Mouse (Mus musculus): ENCODE measurements around the gene Zfp541. TPM values are rescaled to one million over a fixed set of nuclear protein-coding genes. Genes with fewer than 3 reads are reported as not detected.

Zfp541 gene
- polyA plus RNA-seq, 1 experiment from 2014 or later: 0.14 TPM

DNA sequence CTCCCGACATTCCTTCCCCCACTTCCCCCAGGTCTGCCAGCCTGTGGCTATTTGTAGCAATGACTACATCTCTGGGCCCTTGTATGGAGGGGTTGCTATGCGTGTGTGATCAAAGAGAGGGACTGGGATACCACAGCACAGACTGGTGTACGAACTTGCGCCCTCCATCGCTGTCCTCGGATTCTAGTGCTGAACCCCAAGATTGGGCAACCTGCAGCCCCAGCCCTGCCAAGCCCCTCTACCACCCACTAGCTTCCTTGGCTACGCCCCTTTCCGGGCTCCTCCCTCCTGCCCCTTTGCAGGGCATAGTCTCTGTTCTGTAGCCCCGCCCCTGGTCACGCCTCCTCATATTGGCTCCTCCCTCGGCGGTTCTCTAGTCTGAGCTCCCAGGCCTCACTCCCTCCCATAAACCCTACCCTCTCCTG is 67.8 kb downstream of the Zfp541 start, which contains the start of gene Slc8a2:
Slc8a2 (plus strand) TSS at position 406 of the 425 bp plus-strand sequence.
- under 1% methylated on average over 12 of the region's 12 CpGs for WGBS
- Histone ChIP-seq H3K4me1 (replicated peaks; ENCODE audit: control insufficient read depth, insufficient read depth, low read length) (peaks cover 52% of the 10 kb centered on the region), H3K4me2 (ENCODE audit: low read length) (peak within 1 kb of the TSS; percentile 69), H3K9me3 (ENCODE audit: control insufficient read depth, low read length) (no peaks in the 10 kb centered on the region), H3K4me3 (replicated peaks; ENCODE audit: low read length) (peak within 1 kb of the TSS; percentile 67), H3K27me3 (replicated peaks; ENCODE audit: control insufficient read depth, insufficient read depth, low read length) (no peaks in the 10 kb centered on the region), H3K9ac (replicated peaks; ENCODE audit: low read depth, low read length) (peak within 1 kb of the TSS; percentile 80), H3K36me3 (ENCODE audit: control insufficient read depth, insufficient read depth) (no peaks in the 10 kb centered on the region), H3K27ac (ENCODE audit: low read length) (peak within 1 kb of the TSS; percentile 73)
- ATAC-seq: peak; percentile 83

DNA sequence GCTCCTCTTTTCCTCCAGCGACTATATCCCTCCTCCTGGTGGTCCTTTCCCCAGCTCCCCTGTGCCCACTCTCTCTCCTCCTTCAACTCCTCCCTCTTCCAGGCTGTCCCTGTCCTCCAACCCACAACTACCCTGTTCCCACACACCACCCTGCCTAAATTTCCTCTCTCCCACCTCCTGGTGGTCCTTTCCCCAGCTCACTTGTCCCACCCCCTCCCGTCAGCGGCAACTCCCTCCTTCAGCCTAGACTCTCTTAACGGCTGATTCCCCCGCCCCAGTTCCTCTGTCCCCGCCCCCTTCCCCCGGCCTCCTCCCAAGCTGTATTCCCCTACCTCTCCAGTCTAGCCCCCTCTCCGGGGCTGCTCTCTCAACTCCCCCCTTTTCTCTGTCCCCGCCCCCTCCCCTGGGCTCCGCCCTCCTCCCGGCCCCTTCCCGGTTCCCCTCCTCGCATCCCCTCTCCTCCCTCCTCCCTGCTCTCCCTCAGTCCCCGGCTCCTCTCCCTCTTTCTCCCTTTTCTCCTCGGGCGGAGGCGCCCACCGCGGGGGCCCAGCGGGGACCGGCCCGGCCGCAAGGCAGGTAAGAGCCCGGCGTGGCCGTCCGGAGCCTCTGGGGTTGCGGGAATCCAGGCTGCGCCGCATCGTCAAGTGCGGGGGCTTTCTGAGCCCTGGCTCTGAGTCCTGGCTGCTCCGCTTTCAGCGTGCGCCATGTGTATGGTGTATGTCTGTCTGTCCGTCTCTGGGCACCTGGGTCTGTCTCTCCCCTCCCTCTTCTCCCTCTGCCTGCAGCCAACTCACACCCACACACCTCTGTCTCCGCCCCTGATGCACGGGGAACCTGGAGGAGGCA is 68.5 kb downstream of the Zfp541 start:
- Histone ChIP-seq H3K4me3 (replicated peaks; ENCODE audit: low read length) (peak overlapping the region; percentile 67), H3K27ac (ENCODE audit: low read length) (peak overlapping the region; percentile 73)
- peak; percentile 80 for ATAC-seq

DNA sequence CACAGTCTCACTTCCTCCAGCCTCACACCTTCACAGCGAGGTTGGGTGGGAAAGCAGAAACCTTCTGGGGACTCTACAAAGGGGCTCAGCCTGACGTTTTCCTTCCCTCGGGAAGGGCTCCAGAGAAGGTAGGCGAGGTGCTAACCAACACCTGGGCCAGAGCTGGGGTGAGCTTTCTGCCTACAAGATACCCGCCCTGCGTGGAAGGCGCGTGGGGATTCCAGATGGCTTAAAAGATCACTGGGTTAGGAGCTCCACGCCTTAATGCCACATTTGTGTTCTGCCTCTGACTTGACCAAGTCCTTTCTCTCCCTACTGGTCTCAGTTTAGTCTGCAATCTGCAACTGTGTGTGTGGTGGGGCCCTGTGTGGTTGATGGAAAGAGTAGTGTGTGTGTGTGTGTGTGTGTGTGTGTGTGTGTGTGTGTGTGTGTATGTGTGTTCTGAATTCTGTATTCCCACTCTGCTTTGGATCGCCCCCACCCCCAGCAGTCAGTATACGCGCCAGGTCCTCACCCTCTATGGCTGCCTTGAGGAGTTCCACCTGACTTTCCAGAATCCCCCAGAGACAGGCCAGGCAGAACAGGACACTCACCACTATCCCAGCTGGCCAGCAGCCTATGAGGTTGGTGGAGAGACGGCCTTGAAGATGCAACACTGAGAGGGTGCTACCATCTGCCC is 69.5 kb downstream of the Zfp541 start:
- H3K4me3 ChIP-seq (replicated peaks; ENCODE audit: low read length): peak overlapping the region; percentile 67
- no peaks in the 10 kb centered on the region for H3K27me3 ChIP-seq (replicated peaks; ENCODE audit: control insufficient read depth, insufficient read depth, low read length)
- H3K4me1 ChIP-seq (replicated peaks; ENCODE audit: control insufficient read depth, insufficient read depth, low read length): peaks cover 67% of the 10 kb centered on the region
- no peak for ATAC-seq
- WGBS: 32% methylated on average over 13 of the region's 13 CpGs
- H3K9ac ChIP-seq (replicated peaks; ENCODE audit: low read depth, low read length): peak overlapping the region; percentile 80
- no peaks in the 10 kb centered on the region for H3K36me3 ChIP-seq (ENCODE audit: control insufficient read depth, insufficient read depth)
- no peaks in the 10 kb centered on the region for H3K9me3 ChIP-seq (ENCODE audit: control insufficient read depth, low read length)
- peak overlapping the region; percentile 73; the same call in 1 of the 2 replicates for H3K27ac ChIP-seq (ENCODE audit: low read length)
- H3K4me2 ChIP-seq (ENCODE audit: low read length): peak overlapping the region; percentile 69

More for the DNA sequence above, 68.5 kb downstream of the Zfp541 start:
- WGBS: 1% methylated on average over 36 of the region's 38 CpGs
- H3K36me3 ChIP-seq (ENCODE audit: control insufficient read depth, insufficient read depth): no peaks in the 10 kb centered on the region
- no peaks in the 10 kb centered on the region for H3K27me3 ChIP-seq (replicated peaks; ENCODE audit: control insufficient read depth, insufficient read depth, low read length)
- peak overlapping the region; percentile 69 for H3K4me2 ChIP-seq (ENCODE audit: low read length)
- H3K9me3 ChIP-seq (ENCODE audit: control insufficient read depth, low read length): no peaks in the 10 kb centered on the region
- H3K9ac ChIP-seq (replicated peaks; ENCODE audit: low read depth, low read length): peak overlapping the region; percentile 80
- H3K4me1 ChIP-seq (replicated peaks; ENCODE audit: control insufficient read depth, insufficient read depth, low read length): peaks cover 58% of the 10 kb centered on the region

DNA sequence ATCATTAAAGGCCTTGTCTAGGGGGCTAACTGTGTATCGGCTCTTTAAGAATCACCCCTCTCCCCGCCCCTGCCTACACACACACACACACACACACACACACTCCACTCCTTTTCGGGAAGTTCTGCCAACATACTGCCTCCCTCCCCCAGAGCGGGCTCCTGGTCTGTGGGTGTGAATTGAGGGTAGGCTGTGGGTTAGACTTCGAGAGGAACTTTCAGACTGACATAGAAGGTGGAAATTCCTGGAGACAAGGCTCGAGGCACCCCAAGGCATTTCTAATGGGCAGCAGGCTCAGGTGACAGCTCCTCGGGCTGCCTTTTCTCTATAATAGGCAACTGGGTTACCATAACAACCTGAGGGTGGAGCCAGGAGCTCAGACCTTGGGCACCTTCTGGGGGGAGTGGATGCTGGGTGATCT is 70.6 kb downstream of the Zfp541 start:
- WGBS: 5% methylated on average over 7 of the region's 7 CpGs
- Histone ChIP-seq H3K27ac (ENCODE audit: low read length) (no peak overlapping the region), H3K27me3 (replicated peaks; ENCODE audit: control insufficient read depth, insufficient read depth, low read length) (no peaks in the 10 kb centered on the region), H3K4me3 (replicated peaks; ENCODE audit: low read length) (no peak overlapping the region; the same call in 1 of the 2 replicates), H3K9ac (replicated peaks; ENCODE audit: low read depth, low read length) (no peak overlapping the region), H3K9me3 (ENCODE audit: control insufficient read depth, low read length) (no peaks in the 10 kb centered on the region), H3K4me1 (replicated peaks; ENCODE audit: control insufficient read depth, insufficient read depth, low read length) (peaks cover 68% of the 10 kb centered on the region), H3K36me3 (ENCODE audit: control insufficient read depth, insufficient read depth) (no peaks in the 10 kb centered on the region), H3K4me2 (ENCODE audit: low read length) (peak overlapping the region; percentile 69)
- no peak for ATAC-seq

DNA sequence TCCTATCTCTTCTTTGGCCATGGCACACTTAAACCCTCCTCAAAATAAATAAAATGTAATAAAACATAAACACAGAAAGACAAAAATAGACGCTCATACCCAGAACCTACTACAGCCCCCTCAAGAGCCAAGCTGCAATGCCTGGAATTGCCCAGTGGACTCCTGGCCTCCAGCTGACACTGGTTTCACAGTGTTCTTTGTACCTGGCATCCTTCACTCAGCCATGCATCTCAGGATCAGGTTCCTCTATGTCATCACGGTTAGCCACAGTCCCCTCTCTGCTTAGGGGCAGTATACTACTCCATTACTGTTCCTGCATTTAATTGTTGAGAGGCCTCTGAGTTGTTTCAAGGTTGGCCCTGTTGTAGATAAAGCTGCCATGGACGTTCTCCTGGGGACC is 71.3 kb downstream of the Zfp541 start:
- Histone ChIP-seq H3K9me3 (ENCODE audit: control insufficient read depth, low read length) (no peaks in the 10 kb centered on the region), H3K4me2 (ENCODE audit: low read length) (no peak overlapping the region), H3K9ac (replicated peaks; ENCODE audit: low read depth, low read length) (no peak overlapping the region), H3K27me3 (replicated peaks; ENCODE audit: control insufficient read depth, insufficient read depth, low read length) (no peaks in the 10 kb centered on the region), H3K36me3 (ENCODE audit: control insufficient read depth, insufficient read depth) (no peaks in the 10 kb centered on the region), H3K27ac (ENCODE audit: low read length) (no peak overlapping the region), H3K4me1 (replicated peaks; ENCODE audit: control insufficient read depth, insufficient read depth, low read length) (peaks cover 68% of the 10 kb centered on the region), H3K4me3 (replicated peaks; ENCODE audit: low read length) (no peak overlapping the region)
- WGBS: 68% methylated on average over 3 of the region's 3 CpGs
- no peak for ATAC-seq

DNA sequence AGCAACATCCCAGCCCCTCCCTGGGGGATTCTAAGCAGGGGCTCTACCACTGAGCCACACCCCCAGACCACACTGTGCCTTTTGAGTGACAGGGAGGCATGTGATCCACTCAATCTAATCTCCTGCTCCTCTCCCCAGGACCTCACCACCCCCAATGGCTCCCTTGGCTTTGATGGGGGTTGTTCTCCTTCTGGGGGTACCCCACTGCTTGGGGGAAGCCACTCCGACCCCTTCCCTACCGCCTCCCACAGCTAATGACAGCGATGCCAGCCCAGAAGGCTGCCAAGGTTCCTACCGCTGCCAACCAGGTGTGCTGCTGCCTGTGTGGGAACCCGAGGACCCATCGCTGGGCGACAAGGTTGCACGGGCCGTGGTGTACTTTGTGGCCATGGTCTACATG is 72.1 kb downstream of the Zfp541 start:
- ATAC-seq: no peak
- Histone ChIP-seq H3K4me2 (ENCODE audit: low read length) (no peak overlapping the region), H3K27ac (ENCODE audit: low read length) (no peak overlapping the region)

DNA sequence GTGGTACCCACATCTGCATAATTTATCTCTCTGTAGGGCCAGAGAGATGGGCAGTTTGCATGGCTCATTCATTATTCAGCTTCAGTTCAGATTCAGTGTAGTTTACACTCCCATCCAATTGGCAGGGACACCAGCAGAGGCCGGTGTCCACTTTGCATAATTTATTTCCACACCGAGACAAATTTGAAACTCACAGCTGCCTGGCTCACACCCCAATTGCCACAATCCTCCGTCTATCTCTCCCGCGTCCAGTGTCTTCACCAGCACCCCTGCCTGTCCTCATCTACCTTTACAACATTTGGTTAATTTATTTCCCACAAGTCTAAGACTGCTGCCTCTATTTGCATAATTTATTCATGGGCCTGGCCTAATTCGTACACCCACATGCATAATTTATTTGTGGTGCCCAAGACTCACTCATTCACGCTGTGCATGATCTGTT is 73.4 kb downstream of the Zfp541 start:
- Histone ChIP-seq H3K36me3 (ENCODE audit: control insufficient read depth, insufficient read depth) (no peaks in the 10 kb centered on the region), H3K27ac (ENCODE audit: low read length) (peak overlapping the region; percentile 59), H3K9me3 (ENCODE audit: control insufficient read depth, low read length) (no peaks in the 10 kb centered on the region), H3K4me2 (ENCODE audit: low read length) (peak overlapping the region; percentile 44), H3K4me3 (replicated peaks; ENCODE audit: low read length) (peak overlapping the region; percentile 17), H3K4me1 (replicated peaks; ENCODE audit: control insufficient read depth, insufficient read depth, low read length) (peaks cover 55% of the 10 kb centered on the region), H3K27me3 (replicated peaks; ENCODE audit: control insufficient read depth, insufficient read depth, low read length) (no peaks in the 10 kb centered on the region), H3K9ac (replicated peaks; ENCODE audit: low read depth, low read length) (no peak overlapping the region)
- ATAC-seq: peak; percentile 72
- 14% methylated on average over 7 of the region's 7 CpGs for WGBS

More for the DNA sequence above, 72.1 kb downstream of the Zfp541 start:
- peaks cover 66% of the 10 kb centered on the region for H3K4me1 ChIP-seq (replicated peaks; ENCODE audit: control insufficient read depth, insufficient read depth, low read length)
- H3K9me3 ChIP-seq (ENCODE audit: control insufficient read depth, low read length): no peaks in the 10 kb centered on the region
- H3K36me3 ChIP-seq (ENCODE audit: control insufficient read depth, insufficient read depth): no peaks in the 10 kb centered on the region
- H3K4me3 ChIP-seq (replicated peaks; ENCODE audit: low read length): no peak overlapping the region
- no peaks in the 10 kb centered on the region for H3K27me3 ChIP-seq (replicated peaks; ENCODE audit: control insufficient read depth, insufficient read depth, low read length)
- H3K9ac ChIP-seq (replicated peaks; ENCODE audit: low read depth, low read length): no peak overlapping the region
- WGBS: 91% methylated on average over 9 of the region's 9 CpGs

All from forebrain, embryonic 16.5 days (tissue).